Mouse (Mus musculus) stomach, embryonic 14.5 days (tissue): ENCODE data around the gene Kdm7a. TPM values are rescaled to one million over a fixed set of nuclear protein-coding genes. Genes with fewer than 3 reads are reported as not detected.

Source experiments
- ATAC-seq: fragments of 200-750 bp; cut with Nextera tagmentation; 2 replicates; pipeline ENCODE4 v1.8.0; 2017; ENCODE audit warnings: low read depth, moderate TSS enrichment; ENCODE audit not compliant: insufficient number of reproducible peaks, insufficient read depth, low FRiP score
- H3K27ac ChIP-seq: fragments of 300-500 bp; sonication (generic); 2 replicates; pipeline ENCODE4 v1.5.1; 2014; ENCODE audit warnings: mild to moderate bottlenecking, low read length, moderate library complexity, mixed read lengths
- H3K27me3 ChIP-seq: fragments of 300-500 bp; sonication (generic); 2 replicates; pipeline ENCODE4 v1.6.1; 2014; ENCODE audit warnings: low read length, control low read depth, mixed read lengths; ENCODE audit not compliant: control insufficient read depth, insufficient read depth
- H3K36me3 ChIP-seq: fragments of 300-500 bp; sonication (generic); 2 replicates; pipeline ENCODE4 v1.6.1; 2014; ENCODE audit warnings: mild to moderate bottlenecking, control low read depth, low read length, moderate library complexity, mixed read lengths; ENCODE audit not compliant: control insufficient read depth, insufficient read depth
- H3K4me1 ChIP-seq: fragments of 300-500 bp; sonication (generic); 2 replicates; pipeline ENCODE4 v1.6.1; 2014; ENCODE audit warnings: low read length, control low read depth, mixed read lengths; ENCODE audit not compliant: control insufficient read depth, insufficient read depth
- H3K4me2 ChIP-seq: fragments of 300-500 bp; sonication (generic); replicated peaks from 2 replicates; pipeline ENCODE4 v1.6.1; 2014; ENCODE audit warnings: low read depth, low read length, control low read depth
- H3K4me3 ChIP-seq: fragments of 300-500 bp; sonication (generic); 2 replicates; pipeline ENCODE4 v1.5.1; 2014; ENCODE audit warnings: low read depth, low read length, control low read depth
- H3K9ac ChIP-seq: fragments of 300-500 bp; sonication (generic); replicated peaks from 2 replicates; pipeline ENCODE4 v1.6.1; 2014; ENCODE audit warnings: low read depth, mild to moderate bottlenecking, control low read depth, low read length, moderate library complexity, mixed read lengths
- H3K9me3 ChIP-seq: fragments of 300-500 bp; sonication (generic); 2 replicates; pipeline ENCODE4 v1.6.1; 2016; ENCODE audit warnings: low read depth, low read length, control low read depth; ENCODE audit not compliant: control insufficient read depth
- WGBS: fragments of 180-500 bp; shearing (Covaris S2); extraction: QIAGEN DNeasy Blood & Tissue Kit; methylation state at CpG from one replicate; pipeline ENCODE4 v1.1.7; 2014; 5-methylcytosine and 5-hydroxymethylcytosine counted together
- polyA plus RNA-seq: library from polyadenylated mRNA; unstranded; fragments of >200 nt; fragmentation: Nextera tagmentation; extraction: Ambion mirVana; gene quantifications from 2 replicates; pipeline ENCODE4 v1.2.1, GENCODE M21; 2014

The Kdm7a gene
- polyA plus RNA-seq, 1 experiment from 2014 or later, result 6.5 TPM

DNA sequence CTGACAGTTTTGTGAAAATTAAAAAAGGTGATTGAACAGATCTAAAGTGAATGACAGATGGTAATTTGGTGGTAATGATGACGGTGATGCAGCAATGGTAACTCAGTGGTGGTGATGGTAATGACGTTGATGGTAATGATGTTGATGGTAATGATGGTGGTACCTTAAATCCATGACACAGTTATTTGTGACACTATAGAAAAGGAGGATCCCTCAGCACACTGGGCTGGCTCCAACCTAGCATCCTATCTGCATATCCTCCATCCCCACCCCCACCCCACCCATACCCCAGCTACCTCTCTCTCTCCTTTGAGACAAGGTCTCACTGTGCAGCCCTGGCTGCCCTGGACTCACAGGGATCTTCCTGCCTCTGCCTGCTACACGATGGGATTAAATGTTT is 34.4 kb upstream of the Kdm7a start:
- H3K36me3 ChIP-seq, result no peaks in the 10 kb centered on the region
- H3K9me3 ChIP-seq, result no peaks in the 10 kb centered on the region
- peaks cover 19% of the 10 kb centered on the region for H3K4me1 ChIP-seq
- no peak overlapping the region for H3K9ac ChIP-seq
- ATAC-seq, result no peak
- H3K27me3 ChIP-seq, result no peaks in the 10 kb centered on the region
- H3K4me2 ChIP-seq, result no peak overlapping the region
- H3K27ac ChIP-seq, result no peak overlapping the region
- 86% methylated on average over 3 of the region's 3 CpGs for WGBS
- no peak overlapping the region for H3K4me3 ChIP-seq

DNA sequence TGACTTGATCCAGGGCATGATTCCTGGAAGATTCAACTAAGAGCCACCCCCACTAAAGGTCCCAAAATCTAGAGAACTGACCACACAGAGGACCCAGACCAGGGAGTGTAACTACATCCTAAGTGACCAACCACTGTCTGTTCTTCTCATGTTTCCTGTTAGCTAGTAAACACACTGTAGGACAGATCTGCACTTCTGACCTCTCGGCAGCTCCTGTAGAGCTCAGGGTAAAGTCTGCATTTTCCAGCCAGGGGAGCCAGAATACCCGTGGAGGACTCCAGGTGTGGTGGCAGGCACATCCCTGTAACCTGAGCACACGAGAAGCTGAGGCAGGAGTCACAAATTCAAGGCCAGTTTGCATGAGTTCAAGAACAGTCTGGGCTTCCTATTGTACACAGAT is 31.3 kb upstream of the Kdm7a start:
- ATAC-seq, result no peak
- Histone ChIP-seq H3K9me3 (no peaks in the 10 kb centered on the region), H3K4me1 (peaks cover 6% of the 10 kb centered on the region), H3K36me3 (no peaks in the 10 kb centered on the region), H3K27ac (no peak overlapping the region), H3K9ac (no peak overlapping the region), H3K27me3 (no peaks in the 10 kb centered on the region), H3K4me2 (no peak overlapping the region), H3K4me3 (no peak overlapping the region)
- WGBS, result 30% methylated on average over 3 of the region's 3 CpGs

DNA sequence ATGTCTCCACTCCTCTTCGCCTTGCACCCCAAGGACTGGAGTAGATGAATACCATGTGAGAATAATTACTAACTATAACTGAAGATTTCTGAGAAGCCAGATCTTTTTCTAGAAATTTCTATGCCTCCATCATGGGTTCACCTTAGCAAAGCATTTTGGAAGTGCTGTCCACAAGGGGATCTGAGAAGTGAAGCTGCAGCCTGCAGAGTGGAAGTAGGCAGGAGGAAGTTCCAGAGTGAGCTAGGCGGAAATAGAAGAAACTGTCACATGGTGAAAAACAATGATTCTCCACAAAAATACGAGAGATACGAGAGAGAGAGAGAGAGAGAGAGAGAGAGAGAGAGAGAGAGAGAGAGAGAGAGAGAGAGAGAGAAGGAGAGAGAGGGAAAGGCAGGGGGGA is 26.0 kb upstream of the Kdm7a start:
- no peaks in the 10 kb centered on the region for H3K27me3 ChIP-seq
- WGBS, result 76% methylated on average over 4 of the region's 4 CpGs
- no peak overlapping the region for H3K27ac ChIP-seq
- ATAC-seq, result no peak
- no peaks in the 10 kb centered on the region for H3K36me3 ChIP-seq
- no peak overlapping the region for H3K4me2 ChIP-seq
- no peaks in the 10 kb centered on the region for H3K9me3 ChIP-seq
- no peak overlapping the region for H3K4me3 ChIP-seq
- no peak overlapping the region for H3K9ac ChIP-seq
- no peaks in the 10 kb centered on the region for H3K4me1 ChIP-seq

DNA sequence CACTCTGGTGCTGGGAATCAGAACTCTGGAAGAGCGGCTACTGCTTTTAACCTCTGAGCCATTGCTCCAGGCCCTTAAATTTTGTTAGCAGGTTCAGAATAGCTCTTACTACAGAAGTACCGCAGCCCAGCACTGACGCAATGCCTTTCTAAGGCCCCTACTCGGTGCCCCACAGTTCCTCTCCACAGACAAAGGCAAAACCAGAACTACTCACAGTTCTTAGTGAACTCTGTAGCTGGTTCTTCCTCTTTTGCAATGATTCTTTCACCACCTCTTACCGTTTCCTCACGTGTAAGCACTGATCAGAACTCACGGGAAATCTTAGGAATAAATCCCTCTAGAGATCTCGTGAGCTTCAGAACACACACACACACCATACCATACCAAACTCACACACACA is 24.1 kb upstream of the Kdm7a start:
- no peak for ATAC-seq

DNA sequence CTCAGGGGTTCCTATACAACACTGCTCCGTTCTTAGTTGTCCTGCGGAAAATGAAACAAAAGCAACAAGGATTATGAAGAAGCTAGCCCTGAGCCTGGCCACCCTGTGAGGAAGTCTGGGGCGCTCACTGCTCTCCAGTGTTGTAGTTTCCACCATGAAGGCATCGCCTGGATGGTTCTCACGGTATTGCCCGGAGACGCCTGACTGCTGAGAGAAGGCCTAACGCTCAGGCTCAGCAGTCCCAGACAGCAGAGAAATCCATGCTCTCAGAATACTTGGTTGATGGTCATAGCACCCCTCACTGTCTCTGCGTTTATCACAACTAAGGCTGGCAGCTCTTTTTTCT is 20.0 kb upstream of the Kdm7a start:
- H3K9me3 ChIP-seq, result no peaks in the 10 kb centered on the region
- WGBS, result 64% methylated on average over 9 of the region's 9 CpGs
- no peak overlapping the region for H3K27ac ChIP-seq
- H3K4me1 ChIP-seq, result peaks cover 7% of the 10 kb centered on the region; the same call in 1 of the 2 replicates
- no peaks in the 10 kb centered on the region for H3K27me3 ChIP-seq
- no peak for ATAC-seq
- no peak overlapping the region for H3K4me3 ChIP-seq
- no peak overlapping the region for H3K9ac ChIP-seq
- H3K4me2 ChIP-seq, result no peak overlapping the region
- H3K36me3 ChIP-seq, result no peaks in the 10 kb centered on the region

More for the DNA sequence above, 24.1 kb upstream of the Kdm7a start:
- WGBS, result 81% methylated on average over 8 of the region's 8 CpGs
- Histone ChIP-seq H3K4me3 (no peak overlapping the region), H3K4me1 (peaks cover 4% of the 10 kb centered on the region; the same call in 1 of the 2 replicates), H3K36me3 (no peaks in the 10 kb centered on the region), H3K9me3 (no peaks in the 10 kb centered on the region), H3K27me3 (no peaks in the 10 kb centered on the region), H3K4me2 (no peak overlapping the region), H3K27ac (no peak overlapping the region), H3K9ac (no peak overlapping the region)

DNA sequence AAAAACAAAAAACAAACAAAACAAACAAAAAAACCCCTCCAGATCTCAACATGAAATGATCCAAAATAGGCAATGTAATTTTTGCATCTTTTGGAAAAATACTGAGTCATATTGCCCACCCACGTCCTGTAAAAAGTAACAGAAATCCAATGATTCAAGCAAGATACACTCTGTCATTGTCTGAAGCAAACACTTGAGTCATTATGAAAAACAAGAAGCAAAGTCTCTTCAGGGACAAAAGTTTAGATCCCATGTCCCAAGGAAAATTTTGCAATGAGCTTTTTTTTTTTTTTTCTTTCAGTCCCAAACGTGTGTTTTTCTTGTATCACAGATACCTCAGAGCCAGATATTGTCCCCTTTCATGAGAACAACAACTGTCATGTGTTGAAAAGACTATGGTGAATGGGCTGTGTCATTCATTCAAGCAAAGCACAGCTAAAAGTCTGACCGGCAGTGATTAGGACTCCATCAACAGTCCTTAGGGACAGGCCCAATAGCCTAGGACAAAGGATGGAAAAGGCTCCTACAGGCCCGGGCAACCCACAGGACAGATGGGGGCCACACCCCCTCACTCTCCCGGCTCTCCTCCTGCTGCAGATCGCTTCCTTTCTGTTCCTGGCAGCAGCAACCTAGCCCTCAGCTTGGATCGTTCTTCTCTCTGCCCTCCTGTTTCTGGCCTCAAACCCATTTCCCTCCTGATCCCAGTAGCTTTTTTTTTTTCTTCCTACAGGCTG is 19.5 kb upstream of the Kdm7a start:
- Histone ChIP-seq H3K36me3 (no peaks in the 10 kb centered on the region), H3K27me3 (no peaks in the 10 kb centered on the region), H3K4me3 (no peak overlapping the region), H3K9ac (no peak overlapping the region), H3K4me1 (peaks cover 7% of the 10 kb centered on the region; the same call in 1 of the 2 replicates), H3K27ac (no peak overlapping the region), H3K9me3 (no peaks in the 10 kb centered on the region), H3K4me2 (no peak overlapping the region)
- 31% methylated on average over 7 of the region's 7 CpGs for WGBS
- ATAC-seq, result no peak

DNA sequence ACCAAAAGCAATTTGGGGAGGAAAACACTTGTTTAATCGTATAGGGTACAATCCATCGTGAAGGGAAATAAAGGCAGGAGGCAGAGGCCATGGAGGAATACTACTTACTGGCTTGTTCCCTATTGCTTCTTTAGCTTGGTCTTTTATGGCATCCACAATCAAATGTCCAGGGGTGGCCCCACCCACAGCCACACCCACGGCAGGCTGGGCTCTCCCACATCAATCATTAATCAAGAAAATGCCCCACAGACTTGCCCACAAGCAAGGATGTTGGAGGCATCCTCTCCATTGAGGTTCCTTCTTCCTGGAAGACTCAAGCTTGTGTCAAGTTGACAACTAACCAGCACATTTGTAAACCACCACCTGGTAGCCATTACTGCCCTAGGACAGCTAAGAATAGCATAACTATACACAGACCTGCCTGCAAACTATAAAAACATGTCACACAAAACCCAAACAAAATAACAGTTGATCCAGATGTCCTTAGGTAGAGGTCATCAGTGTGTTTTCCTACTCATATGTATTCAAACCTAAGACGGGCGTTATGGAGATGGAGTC is 16.8 kb upstream of the Kdm7a start:
- no peak overlapping the region for H3K4me3 ChIP-seq

DNA sequence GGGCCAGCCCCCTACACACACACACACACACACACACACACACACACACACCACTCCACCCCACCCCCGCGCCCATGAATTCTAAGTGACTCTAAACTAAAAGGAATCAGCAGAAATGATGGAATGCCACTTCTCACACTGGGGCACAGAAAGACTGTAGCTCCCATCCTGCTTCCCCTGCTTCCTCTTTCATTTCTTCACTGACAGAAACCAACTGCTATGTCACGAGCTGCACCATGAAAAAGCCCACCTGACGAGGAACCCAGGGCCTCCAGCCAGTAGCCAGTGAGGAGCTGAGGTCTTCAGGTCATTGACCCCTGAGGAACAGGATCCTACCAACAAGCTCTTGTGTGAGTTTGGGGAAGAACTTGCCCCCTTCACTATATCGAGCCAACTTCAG is 15.9 kb upstream of the Kdm7a start:
- no peak for ATAC-seq
- H3K27me3 ChIP-seq, result no peaks in the 10 kb centered on the region
- no peak overlapping the region for H3K27ac ChIP-seq
- H3K36me3 ChIP-seq, result no peaks in the 10 kb centered on the region
- no peak overlapping the region for H3K9ac ChIP-seq
- H3K4me1 ChIP-seq, result peaks cover 7% of the 10 kb centered on the region; the same call in 1 of the 2 replicates
- H3K9me3 ChIP-seq, result no peaks in the 10 kb centered on the region
- H3K4me2 ChIP-seq, result no peak overlapping the region
- H3K4me3 ChIP-seq, result no peak overlapping the region
- 35% methylated on average over 5 of the region's 5 CpGs for WGBS

More for the DNA sequence above, 16.8 kb upstream of the Kdm7a start:
- Histone ChIP-seq H3K9ac (no peak overlapping the region), H3K27ac (no peak overlapping the region), H3K36me3 (no peaks in the 10 kb centered on the region), H3K9me3 (no peaks in the 10 kb centered on the region), H3K4me2 (no peak overlapping the region), H3K4me1 (peaks cover 7% of the 10 kb centered on the region; the same call in 1 of the 2 replicates), H3K27me3 (no peaks in the 10 kb centered on the region)
- ATAC-seq, result no peak
- WGBS, result 72% methylated on average over 5 of the region's 5 CpGs
